Mouse (Mus musculus) kidney, adult 2 months (tissue): ENCODE measurements around the gene Zhx3.

Experiments
- CTCF ChIP-seq: fragments of 200-500 bp; conservative IDR thresholded peaks from 2 replicates; pipeline ENCODE4 v1.5.1; 2011; ENCODE audit warnings: low read depth, mild to moderate bottlenecking, control low read depth, low read length, moderate library complexity, mixed read lengths; ENCODE audit not compliant: insufficient read depth, insufficient read length
- POLR2A ChIP-seq: fragments of 200-500 bp; IDR thresholded peaks from one replicate; pipeline ENCODE4 v1.6.1; 2011; ENCODE audit warnings: low read depth, low read length, control low read depth

GRCm38 (mm10) chr2:160887859-160888258 is 15.1 kb upstream of the Zhx3 start:
- TF ChIP-seq CTCF = no peak
- no peak for TF ChIP-seq POLR2A
